Mouse (Mus musculus) adrenal gland, postnatal 25 days (tissue): ENCODE measurements at regions not wholly inside any gene's neighbourhood (a gene's known extent, or its start where the extent isn't known, plus 50 kb on each side); places are given as distances from the start of the nearest gene placed in this dataset.
A peak's percentile ranks its signal among the peaks of the same experiment; 100 is the strongest.

Experiments
- DNase-seq: peaks from one replicate; pipeline ENCODE4 v3.0.0; 2021; ENCODE audit warnings: mixed read lengths

- no peak for DNase-seq
Measured at GRCm38 (mm10) chr12:73830122-73830521, 71.1 kb upstream of the Hif1a start.

- DNase-seq: no peak
Measured at GRCm38 (mm10) chr12:73830551-73831203, 70.5 kb upstream of the Hif1a start.

DNA sequence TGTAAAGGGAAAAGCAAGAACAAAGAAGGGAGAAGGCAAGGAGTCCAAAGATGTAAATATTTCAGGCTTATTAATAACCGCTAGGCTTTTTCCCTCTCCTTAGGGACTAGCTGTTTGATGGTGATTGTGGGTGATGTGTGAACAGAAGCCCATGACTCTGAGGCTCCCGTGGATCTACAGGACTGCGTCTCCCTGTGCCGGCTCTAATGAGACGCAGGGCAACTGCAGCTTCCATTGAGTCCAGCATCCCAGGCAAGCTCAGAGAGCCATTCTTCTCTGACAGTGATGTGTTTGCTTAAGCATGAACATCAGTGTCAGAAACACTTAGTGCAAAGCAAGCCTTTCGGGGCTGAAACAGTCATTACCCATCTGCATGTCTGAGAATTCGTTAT, 70.0 kb upstream of the Hif1a start:
- no peak for DNase-seq

GRCm38 (mm10) chr12:73831637-73832385, 69.4 kb upstream of the Hif1a start:
- no peak for DNase-seq

GRCm38 (mm10) chr12:73832789-73833188, 68.4 kb upstream of the Hif1a start:
- no peak for DNase-seq

DNA sequence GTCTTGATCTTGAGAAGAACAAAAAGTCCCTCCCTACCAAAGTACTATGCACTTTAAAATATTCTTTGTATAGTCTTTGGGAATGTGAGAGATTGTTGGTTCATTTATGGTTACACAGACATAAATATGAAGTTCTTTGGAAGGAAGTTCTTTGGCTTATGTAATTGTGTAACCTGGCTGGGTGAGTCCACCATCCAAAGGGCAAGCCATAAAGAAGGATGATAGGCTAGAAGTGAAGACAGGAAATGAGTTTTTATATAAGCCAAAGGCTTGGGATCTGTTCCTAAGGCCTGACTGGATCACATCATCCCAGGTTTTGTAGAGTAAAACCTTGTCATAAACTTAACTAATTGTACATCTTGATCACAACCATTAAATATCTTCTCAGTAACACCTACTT, 65.0 kb upstream of the Hif1a start:
- DNase-seq: no peak

- DNase-seq: no peak
Measured at GRCm38 (mm10) chr12:73837036-73837435, 64.1 kb upstream of the Hif1a start.

- DNase-seq: no peak
Measured at GRCm38 (mm10) chr12:73837921-73838320, 63.3 kb upstream of the Hif1a start.

DNA sequence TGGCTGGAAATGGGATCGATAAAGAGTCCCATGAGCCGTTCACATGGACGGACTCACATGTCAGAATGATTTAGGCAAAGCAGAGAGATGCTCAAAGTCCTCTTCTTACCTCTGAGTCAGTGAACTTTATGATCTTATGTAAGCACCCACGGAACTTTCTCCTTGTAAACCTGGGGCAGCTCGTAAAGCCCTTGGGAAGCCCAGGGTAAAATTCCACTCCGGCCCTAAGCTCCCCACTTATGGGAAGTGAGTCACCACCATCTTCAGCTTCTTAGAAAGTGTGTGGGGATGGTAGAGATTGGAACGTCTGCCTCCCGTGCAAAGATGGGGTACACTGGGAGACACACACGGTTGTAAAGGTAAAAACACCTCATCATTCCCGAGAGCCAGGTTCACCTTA, 62.8 kb upstream of the Hif1a start:
- no peak for DNase-seq

DNA sequence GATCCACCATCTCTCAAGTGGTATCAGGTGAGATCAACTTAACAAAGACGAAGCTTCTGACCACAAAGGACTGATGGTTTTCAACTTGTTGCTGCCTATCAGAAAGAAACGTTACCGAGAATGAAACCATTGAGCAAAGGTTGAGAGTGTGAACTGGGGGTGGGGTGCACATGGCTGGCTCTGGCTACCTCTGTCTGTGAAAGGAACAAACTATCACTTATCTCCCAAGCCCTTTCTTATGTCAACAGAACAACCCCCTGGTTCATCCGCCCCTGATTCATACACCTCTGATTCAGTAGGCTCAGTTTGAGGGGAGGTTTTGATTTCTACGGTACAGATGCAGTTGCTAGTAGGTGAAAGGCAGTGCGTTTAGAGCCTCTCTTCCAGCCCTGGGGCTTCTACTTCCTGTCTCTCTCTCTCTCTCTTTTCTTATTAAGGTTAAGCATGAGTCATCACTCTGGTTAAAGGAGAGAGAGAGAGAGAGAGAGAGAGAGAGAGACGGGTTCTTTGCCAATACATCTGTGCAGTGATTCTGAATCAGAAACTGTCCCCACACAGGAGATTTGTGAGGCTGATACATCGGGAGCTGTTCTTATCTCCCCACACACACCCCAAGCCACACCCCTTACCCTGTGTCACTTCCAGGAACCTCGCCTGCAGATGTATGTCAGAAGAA, 59.0 kb upstream of the Hif1a start:
- no peak for DNase-seq

DNA sequence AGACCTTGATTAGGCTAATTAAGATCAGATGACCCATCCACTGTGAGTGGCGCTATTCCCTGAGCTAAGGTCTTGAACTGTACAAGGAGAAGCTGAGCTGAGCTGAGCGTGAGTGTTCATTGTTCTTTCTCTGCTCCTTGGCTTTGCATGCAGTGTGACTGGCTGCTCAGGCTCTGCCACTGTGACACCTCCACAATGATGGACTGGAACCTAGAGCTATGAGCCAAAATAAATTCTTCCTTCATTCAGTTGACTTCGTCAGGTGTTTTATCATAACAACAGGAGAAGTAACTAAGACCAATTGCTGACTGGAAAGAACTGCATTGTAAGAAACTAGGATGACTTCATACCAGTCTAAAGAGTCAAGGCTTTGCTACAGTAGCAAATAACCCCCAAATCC, 56.4 kb upstream of the Hif1a start:
- DNase-seq: no peak

DNA sequence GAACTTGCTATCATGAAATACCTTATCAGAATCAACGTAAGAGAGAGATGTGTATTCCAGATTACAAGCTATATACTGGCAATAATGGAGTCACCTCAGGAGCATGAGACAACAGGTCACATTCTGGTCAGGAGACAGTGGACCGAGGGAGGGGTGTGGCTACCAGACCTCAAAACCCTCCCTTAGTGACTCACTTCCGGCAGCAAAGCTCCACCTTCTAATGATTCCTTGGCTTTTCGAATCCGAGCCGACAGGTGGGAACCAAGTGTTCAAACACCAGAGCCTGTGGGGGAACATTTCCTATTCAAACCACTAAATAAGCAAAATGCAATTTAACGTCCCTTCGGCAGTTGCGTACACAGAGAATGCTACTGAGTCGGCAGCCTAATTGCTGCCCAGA, 54.5 kb upstream of the Hif1a start:
- DNase-seq: peak; percentile 28

- no peak for DNase-seq
Measured at GRCm38 (mm10) chr12:73847336-73847735, 53.8 kb upstream of the Hif1a start.

GRCm38 (mm10) chr12:73850831-73851230, 50.3 kb upstream of the Hif1a start:
- DNase-seq: no peak
